Mouse (Mus musculus) hindbrain, embryonic 16.5 days (tissue): ENCODE measurements at regions not wholly inside any gene's neighbourhood (a gene's known extent, or its start where the extent isn't known, plus 50 kb on each side); places are given as distances from the start of the nearest gene placed in this dataset.

Experiments
- ATAC-seq: fragments of 200-750 bp; cut with Nextera tagmentation; 2 replicates; pipeline ENCODE4 v1.8.0; 2017; ENCODE audit warnings: moderate TSS enrichment, moderate library complexity
- H3K27ac ChIP-seq: fragments of 300-500 bp; sonication (generic); 2 replicates; pipeline ENCODE4 v1.5.1; 2014; ENCODE audit warnings: low read depth, mild to moderate bottlenecking, control low read depth, low read length, moderate library complexity
- H3K27me3 ChIP-seq: fragments of 300-500 bp; sonication (generic); replicated peaks from 2 replicates; pipeline ENCODE4 v1.6.1; 2014; ENCODE audit warnings: low read length; ENCODE audit not compliant: control insufficient read depth, insufficient read depth
- H3K36me3 ChIP-seq: fragments of 300-500 bp; sonication (generic); 2 replicates; pipeline ENCODE4 v1.6.1; 2014; ENCODE audit warnings: mild to moderate bottlenecking, low read length, moderate library complexity, mixed read lengths; ENCODE audit not compliant: control insufficient read depth, insufficient read depth
- H3K4me1 ChIP-seq: fragments of 300-500 bp; sonication (generic); 2 replicates; pipeline ENCODE4 v1.6.1; 2014; ENCODE audit warnings: low read depth, low read length; ENCODE audit not compliant: control insufficient read depth, insufficient read depth
- H3K4me2 ChIP-seq: fragments of 300-500 bp; sonication (generic); 2 replicates; pipeline ENCODE4 v1.6.1; 2014; ENCODE audit warnings: mild to moderate bottlenecking, low read length, control low read depth, moderate library complexity
- H3K4me3 ChIP-seq: fragments of 300-500 bp; sonication (generic); 2 replicates; pipeline ENCODE4 v1.5.1; 2014; ENCODE audit warnings: mild to moderate bottlenecking, low read length, control low read depth, moderate library complexity
- H3K9ac ChIP-seq: fragments of 300-500 bp; sonication (generic); 2 replicates; pipeline ENCODE4 v1.6.1; 2014; ENCODE audit warnings: low read depth, mild to moderate bottlenecking, control low read depth, low read length, moderate library complexity
- H3K9me3 ChIP-seq: fragments of 300-500 bp; sonication (generic); 2 replicates; pipeline ENCODE4 v1.6.1; 2014; ENCODE audit warnings: mild to moderate bottlenecking, low read length, moderate library complexity; ENCODE audit not compliant: control insufficient read depth
- WGBS: fragments of 180-500 bp; shearing (Covaris S2); extraction: QIAGEN DNeasy Blood & Tissue Kit; methylation state at CpG from one replicate; pipeline ENCODE4 v1.1.7; 2014; 5-methylcytosine and 5-hydroxymethylcytosine counted together

DNA sequence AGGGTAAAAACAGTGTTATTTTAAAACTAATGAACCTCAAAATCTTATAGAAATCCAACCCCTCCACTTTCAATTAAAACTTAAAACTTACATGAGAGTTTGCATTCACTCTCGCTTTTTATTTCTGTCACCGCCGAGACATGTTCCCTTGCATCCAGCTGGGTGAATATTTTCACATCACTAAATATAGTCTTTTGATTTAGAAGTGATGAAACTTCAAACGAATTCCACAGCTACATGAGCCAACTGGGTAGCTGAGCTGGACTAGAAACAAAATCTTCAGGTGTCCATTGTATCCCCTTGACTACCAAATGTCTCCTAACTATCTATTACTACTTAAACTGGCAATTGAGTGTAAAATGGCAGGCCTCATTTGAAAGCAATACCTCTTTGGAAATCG, 657.5 kb upstream of the B3galt2 start:
- WGBS: 83% methylated on average over 5 of the region's 5 CpGs
- Histone ChIP-seq H3K9ac (no peak overlapping the region), H3K27me3 (no peaks in the 10 kb centered on the region), H3K4me3 (no peak overlapping the region), H3K27ac (no peak overlapping the region), H3K9me3 (no peaks in the 10 kb centered on the region), H3K36me3 (no peaks in the 10 kb centered on the region), H3K4me2 (no peak overlapping the region), H3K4me1 (no peaks in the 10 kb centered on the region)
- ATAC-seq: no peak

DNA sequence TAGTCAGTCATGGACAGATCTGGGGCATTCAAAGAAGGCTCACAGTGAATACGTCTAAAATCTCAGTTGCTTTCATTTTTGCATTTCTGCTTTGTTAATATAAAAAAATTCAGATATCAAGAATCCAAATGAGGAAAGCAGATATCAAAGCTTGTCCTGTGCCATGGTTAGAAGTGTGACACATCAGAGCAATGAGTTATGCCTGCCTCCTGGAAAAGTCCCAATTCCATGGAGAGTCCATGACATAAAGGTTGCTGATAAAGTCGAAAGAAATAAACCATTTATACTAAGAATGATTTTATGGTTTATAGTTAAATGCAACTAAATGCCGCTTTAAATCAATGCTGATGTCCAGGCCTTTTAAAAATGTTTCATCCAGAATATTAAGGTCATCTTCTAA, 656.8 kb upstream of the B3galt2 start:
- Histone ChIP-seq H3K27me3 (no peaks in the 10 kb centered on the region), H3K4me1 (no peaks in the 10 kb centered on the region), H3K36me3 (no peaks in the 10 kb centered on the region), H3K4me3 (no peak overlapping the region), H3K9ac (no peak overlapping the region), H3K9me3 (no peaks in the 10 kb centered on the region), H3K4me2 (no peak overlapping the region), H3K27ac (no peak overlapping the region)
- 81% methylated on average over 3 of the region's 3 CpGs for WGBS
- no peak for ATAC-seq

DNA sequence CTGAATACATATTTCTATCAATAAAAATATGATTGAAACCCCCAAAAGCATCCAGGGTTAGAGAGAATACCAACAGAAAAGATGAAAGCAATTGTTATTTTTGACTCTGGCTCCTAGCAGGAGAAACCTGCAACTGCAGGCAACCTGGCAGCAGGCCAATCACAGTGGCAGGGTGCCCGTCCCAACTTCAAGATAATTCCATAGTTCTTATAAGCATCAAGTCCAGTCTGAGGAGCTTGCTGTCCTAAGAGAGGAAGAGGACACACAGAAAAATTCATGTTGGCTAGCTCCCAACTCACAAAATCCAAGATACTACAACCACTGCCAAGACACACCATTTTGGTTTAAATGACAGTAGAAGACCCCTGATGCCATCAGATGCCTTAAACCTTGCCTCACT, 654.9 kb upstream of the B3galt2 start:
- Histone ChIP-seq H3K4me3 (no peak overlapping the region), H3K9ac (no peak overlapping the region), H3K27ac (no peak overlapping the region), H3K4me1 (no peaks in the 10 kb centered on the region), H3K36me3 (no peaks in the 10 kb centered on the region), H3K4me2 (no peak overlapping the region), H3K9me3 (no peaks in the 10 kb centered on the region), H3K27me3 (no peaks in the 10 kb centered on the region)
- WGBS: 43% methylated on average over 1 of the region's 1 CpGs
- ATAC-seq: no peak

DNA sequence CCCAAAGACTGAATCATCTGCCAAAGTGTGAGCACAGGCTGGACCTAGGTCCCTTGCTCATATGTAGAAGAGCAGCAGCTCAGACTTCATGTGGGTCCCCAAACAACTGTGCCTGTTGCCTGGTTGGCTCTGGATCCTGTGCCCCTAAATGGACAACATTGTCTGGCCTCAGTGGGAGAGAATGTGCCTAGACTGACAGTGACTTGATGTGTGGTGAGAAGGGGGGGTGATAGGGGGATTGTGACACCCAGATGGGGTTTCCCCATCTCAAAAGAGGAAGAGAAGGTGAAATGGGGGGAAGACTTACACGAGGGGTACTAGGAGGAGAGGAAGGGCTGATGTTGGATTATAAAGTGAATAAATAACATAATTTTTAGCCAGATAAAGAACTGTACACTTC, 640.2 kb upstream of the B3galt2 start:
- 83% methylated on average over 1 of the region's 1 CpGs for WGBS
- no peaks in the 10 kb centered on the region for H3K27me3 ChIP-seq
- H3K4me3 ChIP-seq: no peak overlapping the region
- no peak overlapping the region for H3K27ac ChIP-seq
- no peaks in the 10 kb centered on the region for H3K9me3 ChIP-seq
- H3K9ac ChIP-seq: no peak overlapping the region
- H3K4me2 ChIP-seq: no peak overlapping the region
- H3K4me1 ChIP-seq: no peaks in the 10 kb centered on the region
- ATAC-seq: no peak
- no peaks in the 10 kb centered on the region for H3K36me3 ChIP-seq

DNA sequence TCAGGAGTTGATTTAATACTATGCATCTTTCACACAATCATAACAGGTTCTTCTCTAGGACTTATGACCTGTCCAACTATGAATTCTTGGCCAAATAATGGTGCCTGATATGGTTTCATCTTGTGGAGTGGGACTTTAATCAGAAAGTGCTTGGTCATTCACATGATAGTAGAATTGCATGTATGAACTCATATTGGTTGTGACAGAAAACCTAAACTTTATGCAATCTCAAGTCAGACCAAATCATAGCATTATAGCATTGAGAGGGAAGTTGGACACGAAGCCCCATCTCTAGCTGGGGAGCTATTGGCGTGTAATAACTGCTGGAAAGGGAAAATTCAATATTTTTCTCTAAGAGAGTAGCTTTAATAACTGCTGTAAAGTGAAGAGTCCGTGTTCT, 639.4 kb upstream of the B3galt2 start:
- Histone ChIP-seq H3K9ac (no peak overlapping the region), H3K4me1 (no peaks in the 10 kb centered on the region), H3K4me2 (no peak overlapping the region), H3K4me3 (no peak overlapping the region), H3K36me3 (no peaks in the 10 kb centered on the region), H3K9me3 (no peaks in the 10 kb centered on the region), H3K27ac (no peak overlapping the region), H3K27me3 (no peaks in the 10 kb centered on the region)
- ATAC-seq: no peak
- 86% methylated on average over 3 of the region's 3 CpGs for WGBS

DNA sequence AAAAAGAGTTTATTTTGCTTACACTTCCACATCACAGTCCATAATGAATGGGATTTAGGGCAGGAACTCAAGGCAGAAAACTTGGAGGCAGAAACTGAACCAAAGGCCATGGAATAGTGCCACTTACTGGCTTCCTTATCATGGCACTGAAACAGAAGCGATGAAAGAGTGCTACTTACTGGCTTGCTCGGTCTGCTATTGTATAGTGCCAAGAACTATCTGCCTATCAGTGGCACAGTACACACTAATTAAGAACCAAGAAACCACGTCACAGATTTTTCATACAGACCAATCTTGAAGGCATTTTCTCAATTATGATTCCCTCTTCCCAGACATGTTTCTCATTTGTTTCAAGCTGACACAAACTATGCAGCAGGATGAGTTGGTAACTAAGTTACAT, 634.4 kb upstream of the B3galt2 start:
- Histone ChIP-seq H3K36me3 (no peaks in the 10 kb centered on the region), H3K4me1 (no peaks in the 10 kb centered on the region), H3K27ac (no peak overlapping the region), H3K4me2 (no peak overlapping the region), H3K27me3 (no peaks in the 10 kb centered on the region), H3K9me3 (no peaks in the 10 kb centered on the region), H3K4me3 (no peak overlapping the region), H3K9ac (no peak overlapping the region)
- WGBS: 87% methylated on average over 3 of the region's 3 CpGs
- no peak for ATAC-seq

DNA sequence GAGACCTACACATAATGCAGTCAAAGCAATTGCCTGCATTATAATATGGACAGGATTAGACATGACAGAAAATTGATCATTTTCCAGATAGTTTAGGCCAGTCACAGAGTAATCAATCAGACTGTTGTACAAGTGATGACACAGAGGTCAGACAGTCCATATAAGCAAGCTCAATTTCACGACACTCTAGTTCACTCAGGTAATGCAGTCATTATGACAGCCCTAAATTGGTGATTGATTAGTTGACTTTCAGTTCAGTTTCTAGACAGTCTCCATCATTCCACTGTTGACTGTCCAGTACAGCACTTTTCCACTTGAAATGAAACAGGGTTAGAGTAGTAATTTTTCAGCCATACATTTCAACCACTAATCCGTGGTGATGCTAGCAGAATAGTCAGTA, 620.5 kb upstream of the B3galt2 start:
- Histone ChIP-seq H3K4me1 (no peaks in the 10 kb centered on the region), H3K4me3 (no peak overlapping the region), H3K27me3 (no peaks in the 10 kb centered on the region)

DNA sequence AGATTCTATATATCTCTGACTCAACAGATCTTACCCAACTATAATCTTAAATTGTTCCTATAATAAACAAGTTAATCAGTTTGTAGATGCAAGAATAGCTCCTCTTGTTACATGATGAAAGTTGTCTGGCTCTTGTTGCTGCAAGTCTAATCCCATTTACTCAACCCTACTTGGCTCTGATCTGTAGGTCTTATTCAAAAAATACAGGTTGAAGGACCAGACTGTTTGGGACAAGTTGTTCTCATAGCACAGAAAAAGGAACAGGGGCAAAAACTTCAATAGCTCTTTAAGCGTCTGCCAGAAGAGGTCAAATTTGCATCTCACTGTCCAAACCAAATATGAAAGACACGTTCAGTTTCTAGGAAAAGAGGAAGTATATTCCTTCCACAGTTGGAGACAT, 587.3 kb upstream of the B3galt2 start:
- WGBS: 78% methylated on average over 2 of the region's 2 CpGs
- H3K4me1 ChIP-seq: no peaks in the 10 kb centered on the region
- no peak for ATAC-seq

More for the DNA sequence above, 620.5 kb upstream of the B3galt2 start:
- Histone ChIP-seq H3K9me3 (no peaks in the 10 kb centered on the region), H3K36me3 (no peaks in the 10 kb centered on the region), H3K27ac (no peak overlapping the region), H3K4me2 (no peak overlapping the region), H3K9ac (no peak overlapping the region)
- no peak for ATAC-seq
- WGBS: 78% methylated on average over 2 of the region's 2 CpGs

DNA sequence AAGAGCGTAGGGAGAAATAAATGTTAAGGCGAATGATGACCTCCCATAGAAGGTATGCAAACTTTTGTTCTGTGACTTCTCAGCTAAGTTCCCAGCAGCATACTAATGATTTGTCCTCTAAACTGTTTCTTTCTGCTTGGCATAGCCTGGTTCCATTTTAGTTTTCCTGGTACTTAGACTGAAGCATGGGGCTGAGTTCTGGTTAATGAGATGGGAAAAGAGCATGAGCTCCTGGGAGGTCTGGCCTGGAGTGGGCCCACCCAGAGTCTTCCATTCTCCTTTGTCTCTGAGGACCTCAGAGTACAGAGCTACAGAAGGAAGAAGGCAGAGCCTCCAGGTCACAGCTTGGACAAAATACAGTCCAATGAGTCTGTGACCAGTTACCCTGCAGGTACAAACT, 586.9 kb upstream of the B3galt2 start:
- 90% methylated on average over 2 of the region's 2 CpGs for WGBS
- H3K9me3 ChIP-seq: no peaks in the 10 kb centered on the region
- no peak overlapping the region for H3K4me3 ChIP-seq
- peak; percentile 27; the same call in 1 of the 2 replicates for ATAC-seq
- no peak overlapping the region for H3K27ac ChIP-seq
- no peak overlapping the region for H3K9ac ChIP-seq
- no peaks in the 10 kb centered on the region for H3K36me3 ChIP-seq
- H3K27me3 ChIP-seq: no peaks in the 10 kb centered on the region
- H3K4me1 ChIP-seq: no peaks in the 10 kb centered on the region
- H3K4me2 ChIP-seq: no peak overlapping the region

More for the DNA sequence above, 587.3 kb upstream of the B3galt2 start:
- Histone ChIP-seq H3K9ac (no peak overlapping the region), H3K9me3 (no peaks in the 10 kb centered on the region), H3K4me2 (no peak overlapping the region), H3K4me3 (no peak overlapping the region), H3K36me3 (no peaks in the 10 kb centered on the region), H3K27ac (no peak overlapping the region), H3K27me3 (no peaks in the 10 kb centered on the region)

DNA sequence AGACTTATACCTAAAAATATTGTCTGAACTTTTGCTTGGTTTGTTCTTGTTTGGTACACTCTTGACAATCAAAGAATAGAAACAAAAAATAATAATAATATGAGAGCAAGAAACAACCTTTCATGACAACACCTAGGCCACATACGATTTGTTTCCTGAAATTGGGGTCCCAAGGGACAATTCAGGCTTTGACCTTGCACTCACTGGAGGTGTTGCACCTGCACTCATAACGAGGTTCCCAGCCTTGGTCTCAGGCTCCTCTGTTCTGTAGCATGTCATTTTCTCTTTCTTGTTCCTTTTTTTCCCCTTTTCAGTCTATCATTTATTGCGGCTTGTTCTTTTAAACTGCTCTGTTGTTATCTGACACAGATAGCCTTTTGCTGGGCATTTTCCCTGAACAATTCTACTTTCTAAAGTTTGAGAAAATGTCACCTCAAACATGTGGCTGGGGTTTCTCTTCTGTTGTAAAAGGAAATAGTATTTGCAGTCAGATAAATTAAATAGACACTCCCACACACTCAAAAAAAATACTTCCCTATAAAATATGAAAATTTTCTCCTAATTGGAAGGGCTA, 585.9 kb upstream of the B3galt2 start:
- H3K27me3 ChIP-seq: no peaks in the 10 kb centered on the region
- no peak overlapping the region for H3K27ac ChIP-seq
- WGBS: 85% methylated on average over 3 of the region's 3 CpGs
- no peak overlapping the region for H3K9ac ChIP-seq
- no peaks in the 10 kb centered on the region for H3K4me1 ChIP-seq
- H3K36me3 ChIP-seq: no peaks in the 10 kb centered on the region
- H3K9me3 ChIP-seq: no peaks in the 10 kb centered on the region
- H3K4me2 ChIP-seq: no peak overlapping the region
- no peak overlapping the region for H3K4me3 ChIP-seq
- ATAC-seq: no peak
